Mouse (Mus musculus) embryonic fibroblast, embryonic 13.5 days (primary cell): Measurements from ENCODE around the gene Ythdf2. TPM values are rescaled to one million over a fixed set of nuclear protein-coding genes. Genes with fewer than 3 reads are reported as not detected.
A peak's percentile ranks its signal among the peaks of the same experiment; 100 is the strongest.

Experiments used
- H3K27ac ChIP-seq: 2 replicates; pipeline ENCODE4 v1.5.1; 2012; ENCODE audit warnings: low read length, control low read depth, inconsistent platforms; ENCODE audit not compliant: insufficient read depth
- H3K4me1 ChIP-seq: 2 replicates; pipeline ENCODE4 v1.6.1; 2011; ENCODE audit warnings: low read length; ENCODE audit not compliant: control insufficient read depth, insufficient read depth
- H3K4me3 ChIP-seq: 2 replicates; pipeline ENCODE4 v1.5.1; 2011; ENCODE audit warnings: mild to moderate bottlenecking, control low read depth, low read length; ENCODE audit not compliant: insufficient read depth
- CTCF ChIP-seq: IDR thresholded peaks from 2 replicates; pipeline ENCODE4 v1.5.1; 2011; ENCODE audit warnings: mild to moderate bottlenecking, control low read depth, low read length, moderate library complexity, borderline replicate concordance; ENCODE audit not compliant: insufficient read depth
- POLR2A ChIP-seq: IDR thresholded peaks from 2 replicates; pipeline ENCODE4 v1.6.1; 2011; ENCODE audit warnings: low read depth, mild to moderate bottlenecking, control low read depth, low read length, moderate library complexity
- polyA plus RNA-seq: library from polyadenylated mRNA; stranded (reverse); fragments of >200 nt; gene quantifications from 2 replicates; pipeline ENCODE4 v1.2.4, GENCODE M21; 2011; ENCODE audit warnings: low read depth; ENCODE audit not compliant: missing spikeins, insufficient read length

Gene Ythdf2
- polyA plus RNA-seq, 1 experiment: 76.0 TPM

DNA sequence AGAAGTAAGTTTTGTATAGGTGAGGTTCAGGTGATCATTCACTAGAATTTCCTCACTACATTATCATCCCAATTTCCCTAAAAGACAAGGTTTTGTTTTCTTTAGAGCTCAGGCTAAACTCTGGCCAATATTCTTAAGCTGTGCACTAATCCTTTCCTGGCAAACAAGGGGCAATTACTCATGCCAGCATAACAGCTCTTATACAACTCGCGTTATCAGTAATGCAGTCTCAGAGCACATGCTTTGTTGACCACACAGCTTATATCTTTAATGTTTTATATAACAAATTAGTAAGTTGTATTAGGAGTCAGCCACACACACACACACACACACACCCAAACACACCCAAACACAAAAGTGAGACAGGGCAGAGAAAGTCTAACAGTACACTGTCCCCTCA, 1.8 kb downstream of the Ythdf2 start:
- TF ChIP-seq POLR2A (no peak), CTCF (no peak)
- Histone ChIP-seq H3K4me1 (peaks cover 4% of the 10 kb centered on the region), H3K27ac (no peak overlapping the region), H3K4me3 (peak overlapping the region; percentile 99)

- Histone ChIP-seq H3K4me1 (peaks cover 4% of the 10 kb centered on the region), H3K4me3 (peak overlapping the region; percentile 18; the same call in 1 of the 2 replicates), H3K27ac (no peak overlapping the region)
- TF ChIP-seq CTCF (no peak), POLR2A (no peak)
Observed at GRCm38 (mm10) chr4:132209299-132209698, 2.8 kb downstream of the Ythdf2 start.

- no peak overlapping the region for H3K27ac ChIP-seq
- peaks cover 4% of the 10 kb centered on the region for H3K4me1 ChIP-seq
- H3K4me3 ChIP-seq: no peak overlapping the region
- no peak for TF ChIP-seq POLR2A
- TF ChIP-seq CTCF: no peak
Observed at GRCm38 (mm10) chr4:132207280-132207679, 4.8 kb downstream of the Ythdf2 start.

- H3K4me3 ChIP-seq: no peak overlapping the region
- peaks cover 4% of the 10 kb centered on the region; the same call in 1 of the 2 replicates for H3K4me1 ChIP-seq
- TF ChIP-seq POLR2A (no peak), CTCF (no peak)
- H3K27ac ChIP-seq: no peak overlapping the region
Observed at GRCm38 (mm10) chr4:132198771-132199170, 13.3 kb downstream of the Ythdf2 start.

- Histone ChIP-seq H3K4me3 (no peak overlapping the region), H3K27ac (no peak overlapping the region), H3K4me1 (peaks cover 4% of the 10 kb centered on the region; the same call in 1 of the 2 replicates)
- TF ChIP-seq CTCF: no peak
- no peak for TF ChIP-seq POLR2A
Observed at GRCm38 (mm10) chr4:132198285-132198712, 13.8 kb downstream of the Ythdf2 start.

DNA sequence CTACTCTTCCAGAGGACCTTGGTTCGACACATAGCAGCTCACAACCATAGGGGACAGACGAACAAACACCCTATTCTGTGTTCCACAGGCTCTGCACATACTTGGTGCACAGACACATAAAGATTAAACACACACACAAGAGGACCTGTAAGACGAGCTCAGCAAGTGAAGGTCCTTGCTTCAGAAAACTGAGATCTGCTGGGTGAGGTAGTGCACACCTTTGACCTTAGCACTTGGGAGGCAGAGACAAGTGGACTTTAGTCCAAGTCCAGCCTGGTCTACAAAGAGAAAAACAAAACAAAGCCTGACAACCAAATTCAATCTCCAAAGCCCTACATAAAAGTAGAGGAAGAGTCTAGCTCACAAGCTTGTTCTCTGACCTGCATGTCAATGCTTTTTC, 17.1 kb downstream of the Ythdf2 start:
- no peak overlapping the region for H3K27ac ChIP-seq
- H3K4me1 ChIP-seq: peaks cover 4% of the 10 kb centered on the region; the same call in 1 of the 2 replicates
- no peak overlapping the region for H3K4me3 ChIP-seq
- TF ChIP-seq CTCF (no peak), POLR2A (no peak)

DNA sequence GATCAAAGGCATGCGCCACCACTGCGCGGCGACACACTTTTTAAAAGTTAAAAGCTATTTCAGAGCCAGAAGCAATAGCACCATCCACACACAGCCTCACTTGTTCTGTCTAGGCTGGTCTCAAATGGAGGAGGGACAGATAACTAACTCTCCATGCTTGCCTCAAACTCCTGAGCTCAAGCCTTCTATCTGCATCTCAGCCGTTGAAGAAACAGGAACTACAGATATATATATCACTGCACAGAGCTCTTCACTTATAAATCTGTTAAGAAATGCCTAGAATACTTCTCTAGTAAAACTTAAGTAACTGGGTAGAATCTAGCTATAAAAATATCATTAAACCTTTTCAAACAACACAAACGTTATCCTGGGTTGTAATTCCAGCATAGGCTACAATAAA, 17.7 kb downstream of the Ythdf2 start:
- H3K27ac ChIP-seq: no peak overlapping the region
- H3K4me3 ChIP-seq: no peak overlapping the region
- peaks cover 4% of the 10 kb centered on the region; the same call in 1 of the 2 replicates for H3K4me1 ChIP-seq
- TF ChIP-seq CTCF (no peak), POLR2A (no peak)

DNA sequence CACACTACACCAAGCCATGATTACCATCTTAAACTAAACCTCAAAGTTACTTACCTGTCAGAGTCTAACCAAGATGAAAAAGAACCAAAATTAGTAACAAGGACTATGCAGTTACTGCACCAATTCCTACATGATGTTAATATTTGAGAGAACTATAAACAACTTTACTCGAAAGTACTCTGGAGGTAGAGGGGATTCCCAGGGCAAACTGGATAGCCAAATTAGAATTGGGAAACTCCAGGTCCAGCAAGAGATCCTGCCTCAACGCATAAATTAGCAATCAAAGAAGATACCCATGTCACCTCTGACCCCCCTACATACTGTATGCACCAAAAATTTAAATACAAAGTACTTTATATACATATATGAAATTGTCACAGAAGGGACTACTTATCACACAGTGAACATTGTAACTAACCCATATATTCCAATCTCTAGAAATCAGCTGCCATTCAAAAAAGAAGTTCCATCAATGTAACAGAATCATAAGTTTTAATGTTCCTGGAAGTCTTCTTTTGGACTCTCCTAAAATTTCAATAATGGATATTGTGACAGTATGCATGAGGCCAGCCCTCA, 24.2 kb downstream of the Ythdf2 start:
- H3K27ac ChIP-seq: no peak overlapping the region
- no peak overlapping the region for H3K4me3 ChIP-seq
- no peaks in the 10 kb centered on the region for H3K4me1 ChIP-seq
- no peak for TF ChIP-seq CTCF

DNA sequence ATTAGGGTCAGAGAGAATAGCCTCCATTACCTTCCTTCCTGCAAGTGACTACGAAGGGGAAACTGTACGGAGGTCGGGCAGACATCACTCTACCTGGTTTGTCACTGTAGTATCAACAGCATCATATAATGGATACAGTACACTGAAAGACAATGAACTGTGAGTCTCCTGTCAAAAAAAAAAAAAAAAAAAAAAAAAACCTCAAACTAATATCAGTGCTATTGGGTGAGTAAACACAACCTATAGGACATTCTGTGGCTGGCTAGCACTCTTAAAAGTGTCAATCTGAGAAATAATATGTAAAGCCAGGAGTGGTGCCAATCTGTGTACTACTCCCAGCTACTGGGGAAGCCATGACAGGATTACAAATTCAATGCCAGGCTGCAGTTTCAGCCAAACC, 28.9 kb downstream of the Ythdf2 start:
- no peak overlapping the region for H3K4me3 ChIP-seq
- TF ChIP-seq CTCF (no peak), POLR2A (no peak)
- no peaks in the 10 kb centered on the region for H3K4me1 ChIP-seq
- no peak overlapping the region for H3K27ac ChIP-seq

DNA sequence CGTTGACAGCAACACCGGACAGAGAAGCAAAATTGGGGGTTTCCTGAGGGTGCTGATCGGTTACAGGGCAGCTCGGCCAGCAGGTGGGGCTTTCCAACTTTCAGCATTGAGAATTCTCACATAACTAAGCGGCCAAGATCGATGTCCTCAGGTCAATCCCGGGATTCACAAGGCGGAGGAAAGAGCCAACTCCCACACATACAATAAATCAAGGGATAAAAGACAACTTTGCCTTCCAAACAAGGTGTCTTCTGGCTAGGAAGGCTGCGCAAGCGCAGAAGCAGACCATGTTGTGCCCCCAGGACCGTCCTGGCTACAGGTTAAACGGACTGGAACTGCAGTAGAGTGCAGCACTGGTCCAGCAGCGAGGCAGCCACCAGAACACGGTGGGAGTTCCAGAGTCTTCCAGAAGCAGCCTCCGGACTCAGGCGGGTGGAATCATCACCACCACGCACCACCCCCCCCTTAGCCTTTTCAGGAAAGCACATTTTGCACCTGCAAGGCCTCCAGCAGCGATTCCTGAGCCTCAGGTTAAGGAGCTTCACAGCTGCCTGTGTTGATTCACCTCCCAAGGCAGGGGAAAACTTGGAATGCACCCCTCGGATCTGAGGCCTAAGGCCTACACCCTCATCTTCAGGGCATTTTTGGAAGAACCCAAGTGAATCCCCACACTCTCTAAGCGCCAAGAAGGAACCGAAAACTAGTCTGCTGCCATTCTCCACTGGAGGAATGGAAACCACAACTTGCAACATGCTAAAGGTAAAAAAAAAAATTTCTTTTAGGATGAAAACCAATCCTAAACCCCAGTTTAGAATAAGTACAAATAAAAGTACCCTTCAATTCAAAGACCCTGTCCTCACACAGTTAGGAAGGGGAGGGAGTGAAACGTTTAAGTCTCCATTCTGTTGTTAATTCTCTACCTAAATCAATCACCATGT, 30.1 kb downstream of the Ythdf2 start:
- no peak for TF ChIP-seq CTCF
- no peak overlapping the region for H3K27ac ChIP-seq
- no peaks in the 10 kb centered on the region for H3K4me1 ChIP-seq
- no peak overlapping the region for H3K4me3 ChIP-seq
